Mouse (Mus musculus) cerebellum, adult (tissue): ENCODE results near the gene Pde9a.

ENCODE experiments used
- ATAC-seq: cut with Nextera tagmentation; 2 replicates; pipeline ENCODE4 v1.9.2; 2017; ENCODE audit warnings: mild to moderate bottlenecking, moderate library complexity, mixed read lengths; ENCODE audit not compliant: insufficient number of reproducible peaks, low FRiP score, low TSS enrichment

Pde9a gene

GRCm38 (mm10) chr17:31384968-31385627, 912 bp upstream of the Pde9a start:
- ATAC-seq: no peak

GRCm38 (mm10) chr17:31386766-31387275, 811 bp downstream of the Pde9a start:
- ATAC-seq: no peak

GRCm38 (mm10) chr17:31389432-31390050, 3.5 kb downstream of the Pde9a start:
- no peak for ATAC-seq

GRCm38 (mm10) chr17:31391462-31391861, 5.5 kb downstream of the Pde9a start:
- no peak for ATAC-seq

GRCm38 (mm10) chr17:31392041-31392440, 6.0 kb downstream of the Pde9a start:
- no peak for ATAC-seq

- no peak for ATAC-seq
Observed at GRCm38 (mm10) chr17:31393811-31394210, 7.8 kb downstream of the Pde9a start.

- ATAC-seq: no peak
Observed at GRCm38 (mm10) chr17:31400294-31400693, 14.3 kb downstream of the Pde9a start.

- no peak for ATAC-seq
Observed at GRCm38 (mm10) chr17:31401160-31401559, 15.2 kb downstream of the Pde9a start.

GRCm38 (mm10) chr17:31402713-31403112, 16.7 kb downstream of the Pde9a start:
- no peak for ATAC-seq

GRCm38 (mm10) chr17:31405694-31406227, 19.8 kb downstream of the Pde9a start:
- ATAC-seq: no peak

- no peak; the same call in 1 of the 2 replicates for ATAC-seq
Observed at GRCm38 (mm10) chr17:31409741-31410350, 23.8 kb downstream of the Pde9a start.

- ATAC-seq: no peak
Observed at GRCm38 (mm10) chr17:31415258-31415657, 29.2 kb downstream of the Pde9a start.

GRCm38 (mm10) chr17:31418804-31419597, 33.0 kb downstream of the Pde9a start:
- peak; percentile 69; the same call in 1 of the 2 replicates for ATAC-seq

- no peak for ATAC-seq
Observed at GRCm38 (mm10) chr17:31419598-31419950, 33.6 kb downstream of the Pde9a start.

- ATAC-seq: no peak
Observed at GRCm38 (mm10) chr17:31419995-31420394, 34.0 kb downstream of the Pde9a start.

GRCm38 (mm10) chr17:31420658-31421057, 34.6 kb downstream of the Pde9a start:
- ATAC-seq: no peak

- no peak for ATAC-seq
Observed at GRCm38 (mm10) chr17:31422381-31422780, 36.4 kb downstream of the Pde9a start.

- no peak for ATAC-seq
Observed at GRCm38 (mm10) chr17:31423020-31423419, 37.0 kb downstream of the Pde9a start.

- ATAC-seq: no peak
Observed at GRCm38 (mm10) chr17:31424358-31424757, 38.3 kb downstream of the Pde9a start.

- no peak for ATAC-seq
Observed at GRCm38 (mm10) chr17:31424798-31425197, 38.8 kb downstream of the Pde9a start.
